In the genomic region with DNA sequence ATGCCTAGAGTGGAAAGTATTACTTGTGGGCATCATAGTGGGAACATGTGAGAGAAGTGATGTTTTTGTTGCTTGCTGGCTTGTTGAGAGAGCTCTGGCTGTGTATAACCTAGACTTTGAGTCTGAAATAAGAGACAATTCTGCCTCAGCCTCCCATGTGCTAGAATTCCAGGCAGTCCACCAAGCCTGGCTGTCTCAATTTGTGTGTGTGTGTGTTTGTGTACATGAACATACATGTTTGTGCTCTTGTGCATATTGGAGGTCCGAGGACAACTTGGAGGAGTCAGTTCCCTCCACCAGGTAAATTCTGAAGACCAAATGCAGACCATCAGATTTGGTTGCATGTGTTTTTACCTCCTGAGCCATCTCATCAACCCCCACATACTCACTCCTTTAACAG, we compare ENCODE assay signal across 35 mouse cellular contexts. TPM values are rescaled to one million over a fixed set of nuclear protein-coding genes. Genes with fewer than 3 reads are reported as not detected.
"Had no signal": no experiment of that assay in that cellular context is flagged by ENCODE, and none has a peak within 500 bp of the region (broad histone marks: within the 10 kb centered on the region; RNA-seq: fewer than 3 reads in every experiment).

No protein-coding gene starts in this region.

- H3K4me3 ChIP-seq: heart, embryonic 12.5 days; heart, embryonic 13.5 days; heart, embryonic 15.5 days; hindbrain, embryonic 10.5 days; hindbrain, embryonic 12.5 days; hindbrain, embryonic 13.5 days; hindbrain, embryonic 15.5 days; intestine, embryonic 15.5 days; kidney, embryonic 15.5 days; layer of hippocampus, adult 2 months had no signal

- H3K4me2 ChIP-seq: heart, embryonic 11.5 days; heart, embryonic 12.5 days; heart, embryonic 13.5 days; heart, embryonic 15.5 days; hindbrain, embryonic 12.5 days; hindbrain, embryonic 13.5 days; hindbrain, embryonic 14.5 days; hindbrain, embryonic 15.5 days; intestine, embryonic 15.5 days; kidney, embryonic 15.5 days had no signal

- H3K27me3 ChIP-seq: heart, embryonic 12.5 days; heart, embryonic 13.5 days; heart, embryonic 15.5 days; hindbrain, embryonic 12.5 days; hindbrain, embryonic 13.5 days; hindbrain, embryonic 15.5 days; intestine, embryonic 15.5 days; kidney, embryonic 15.5 days had no signal

- DNase-seq: heart, postnatal 10 days; heart, postnatal 14 days; heart, postnatal 36 days; heart, postnatal 4 days; kidney, adult 11 months; kidney, adult 18-20 months; kidney, adult 2 months; kidney, adult 8-10 months; kidney, adult 9 months; kidney, postnatal 10 days; kidney, postnatal 14 days; kidney, postnatal 25 days; kidney, postnatal 36 days; kidney, postnatal 4 days; layer of hippocampus, adult 9-11 months; layer of hippocampus, postnatal 36 days had no signal

- H3K27ac ChIP-seq: heart, embryonic 13.5 days; heart, embryonic 15.5 days; hindbrain, embryonic 10.5 days; hindbrain, embryonic 12.5 days; hindbrain, embryonic 13.5 days; hindbrain, embryonic 14.5 days; hindbrain, embryonic 15.5 days; hindbrain, postnatal 0 days; intestine, embryonic 15.5 days; kidney, embryonic 15.5 days; kidney, postnatal 0 days; layer of hippocampus, adult 2 months had no signal

- H3K4me1 ChIP-seq: heart, embryonic 12.5 days; hindbrain, embryonic 10.5 days had no signal

- ATAC-seq: hindbrain, embryonic 16.5 days; hindbrain, postnatal 0 days; inflammation-experienced regulatory T-cells, adult 6 months; intestine, embryonic 15.5 days; intestine, embryonic 16.5 days; intestine, postnatal 0 days had no signal

- H3K9me3 ChIP-seq: heart, embryonic 12.5 days; heart, embryonic 13.5 days; heart, embryonic 15.5 days; hindbrain, embryonic 10.5 days; hindbrain, embryonic 12.5 days; hindbrain, embryonic 13.5 days; hindbrain, embryonic 15.5 days; intestine, embryonic 15.5 days; kidney, embryonic 15.5 days had no signal

- H3K9ac ChIP-seq: heart, embryonic 12.5 days; heart, embryonic 13.5 days; heart, embryonic 15.5 days; hindbrain, embryonic 12.5 days; hindbrain, embryonic 13.5 days; hindbrain, embryonic 14.5 days; hindbrain, embryonic 15.5 days; intestine, embryonic 15.5 days; kidney, embryonic 15.5 days had no signal

RNA-seq across cellular contexts. Expression of gene Agrp, which starts 8.0 kb away (rescaled TPM):
- polyA plus RNA-seq: heart, embryonic 16.5 days had no signal
